Mouse (Mus musculus) gastrocnemius, adult 2 months (tissue): ENCODE data around the gene Cd4. TPM values are rescaled to one million over a fixed set of nuclear protein-coding genes. Genes with fewer than 3 reads are reported as not detected.

Source experiments
- DNase-seq: peaks from one replicate; pipeline ENCODE4 v3.0.0; 2022
- H3K27ac ChIP-seq: fragments of 200-600 bp; 2 replicates; pipeline ENCODE4 v1.8.1; 2022; ENCODE audit warnings: mild to moderate bottlenecking
- H3K4me3 ChIP-seq: fragments of 200-600 bp; 2 replicates; pipeline ENCODE4 v1.8.1; 2022; ENCODE audit warnings: mild to moderate bottlenecking, moderate library complexity
- CTCF ChIP-seq: fragments of 200-600 bp; IDR thresholded peaks from 2 replicates; pipeline ENCODE4 v1.8.1; 2022; ENCODE audit warnings: antibody characterized with exemption, mild to moderate bottlenecking, moderate library complexity
- intact Hi-C: fragments of 180-260 bp; cut with DNase I; formaldehyde crosslinking; loops from one replicate; pipeline ENCODE4 v1.15.1; 2025
- total RNA-seq, 2 experiments: library from RNA; stranded (reverse); gene quantifications; 2 replicates each; pipeline ENCODE4 v1.2.3; 2021

Cd4 gene
- total RNA-seq, 2 experiments from 2014 or later = not detected

- Histone ChIP-seq H3K4me3 (peak overlapping the region; percentile 70), H3K27ac (peak overlapping the region; percentile 94)
- DNase-seq = no peak
- TF ChIP-seq CTCF = no peak
- intact Hi-C loops = no loop called here
Observed at GRCm38 (mm10) chr6:124920318-124921085, 32.5 kb upstream of the Cd4 start.

- intact Hi-C loops = loop anchor here (5.0 kb wide), 3 partner anchors 87 to 163 kb away; partner anchors contain the start of genes Atn1, Gm45234 and Zfp384
- DNase-seq = peak; percentile 95
- Histone ChIP-seq H3K27ac (peak within 1 kb of the TSS; percentile 94), H3K4me3 (peak within 1 kb of the TSS; percentile 70)
- no peak for TF ChIP-seq CTCF
Observed at GRCm38 (mm10) chr6:124919695-124920317, 31.8 kb upstream of the Cd4 start, which contains the start of gene Ptms. Ptms (minus strand) TSS chr6:124920103.

- intact Hi-C loops = loop anchor here (1.0 to 5.0 kb wide), 4 partner anchors 11 to 163 kb away; partner anchors contain the start of genes Atn1, Gm45234 and Zfp384
- Histone ChIP-seq H3K27ac (peak overlapping the region; percentile 94), H3K4me3 (peak overlapping the region; percentile 91)
- no peak for TF ChIP-seq CTCF
- DNase-seq = no peak
Observed at GRCm38 (mm10) chr6:124918890-124919627, 31.0 kb upstream of the Cd4 start.

- peak overlapping the region; percentile 94 for H3K27ac ChIP-seq
- intact Hi-C loops = loop anchor here (1.0 to 5.0 kb wide), 4 partner anchors 12 to 164 kb away; partner anchors contain the start of genes Atn1, Gm45234 and Zfp384
- no peak for TF ChIP-seq CTCF
- peak overlapping the region; percentile 91 for H3K4me3 ChIP-seq
- DNase-seq = no peak
Observed at GRCm38 (mm10) chr6:124918331-124918690, 30.3 kb upstream of the Cd4 start.

- peak; percentile 94 for DNase-seq
Observed at GRCm38 (mm10) chr6:124917518-124918330, 29.7 kb upstream of the Cd4 start.

GRCm38 (mm10) chr6:124916695-124917517, 28.9 kb upstream of the Cd4 start:
- peak; percentile 81 for TF ChIP-seq CTCF
- DNase-seq = peak; percentile 96
- intact Hi-C loops = loop anchor here (5.0 kb wide), 3 partner anchors 90 to 165 kb away; partner anchors contain the start of genes Atn1, Gm45234 and Zfp384
- peak overlapping the region; percentile 91 for H3K4me3 ChIP-seq
- H3K27ac ChIP-seq = peak overlapping the region; percentile 94

More at GRCm38 (mm10) chr6:124917518-124918330, 29.7 kb upstream of the Cd4 start:
- TF ChIP-seq CTCF = no peak
- Histone ChIP-seq H3K4me3 (peak overlapping the region; percentile 91), H3K27ac (peak overlapping the region; percentile 94)
- intact Hi-C loops = loop anchor here (1.0 to 5.0 kb wide), 4 partner anchors 13 to 165 kb away; partner anchors contain the start of genes Atn1, Gm45234 and Zfp384

- intact Hi-C loops = loop anchor here (5.0 kb wide), 3 partner anchors 91 to 166 kb away; partner anchors contain the start of genes Atn1, Gm45234 and Zfp384
- Histone ChIP-seq H3K27ac (peak overlapping the region; percentile 94), H3K4me3 (peak overlapping the region; percentile 91)
- no peak for DNase-seq
- no peak for TF ChIP-seq CTCF
Observed at GRCm38 (mm10) chr6:124915942-124916694, 28.1 kb upstream of the Cd4 start.

- H3K27ac ChIP-seq = peak overlapping the region; percentile 94
- TF ChIP-seq CTCF = no peak
- intact Hi-C loops = loop anchor here (5.0 kb wide), 3 partner anchors 92 to 167 kb away; partner anchors contain the start of genes Atn1, Gm45234 and Zfp384
- peak overlapping the region; percentile 91 for H3K4me3 ChIP-seq
- DNase-seq = no peak
Observed at GRCm38 (mm10) chr6:124915160-124915941, 27.3 kb upstream of the Cd4 start.

- H3K27ac ChIP-seq = no peak overlapping the region
- peak overlapping the region; percentile 91; the same call in 1 of the 2 replicates for H3K4me3 ChIP-seq
- DNase-seq = no peak
- intact Hi-C loops = no loop called here
- TF ChIP-seq CTCF = no peak
Observed at GRCm38 (mm10) chr6:124914511-124914910, 26.5 kb upstream of the Cd4 start.
